Mouse (Mus musculus) midbrain, embryonic 14.5 days (tissue): ENCODE results near the gene Lrp5. TPM values are rescaled to one million over a fixed set of nuclear protein-coding genes. Genes with fewer than 3 reads are reported as not detected.
"Not testable (repeated sequence)": the region's sequence is repeated elsewhere in the genome, so short reads cannot be mapped to it uniquely, and the experiment has no call there.

Experiments
- ATAC-seq: fragments of 200-750 bp; cut with Nextera tagmentation; 2 replicates; pipeline ENCODE4 v1.8.0; 2017; ENCODE audit warnings: moderate number of reproducible peaks, moderate library complexity; ENCODE audit not compliant: low FRiP score, low TSS enrichment
- DNase-seq: peaks from one replicate; pipeline ENCODE4 v3.0.0-alpha.2; 2015
- H3K27ac ChIP-seq: fragments of 300-500 bp; sonication (generic); replicated peaks from 2 replicates; pipeline ENCODE4 v1.5.1; 2014; ENCODE audit warnings: mild to moderate bottlenecking, low read depth, low read length, moderate library complexity
- H3K27me3 ChIP-seq: fragments of 300-500 bp; sonication (generic); 2 replicates; pipeline ENCODE4 v1.6.1; 2014; ENCODE audit warnings: low read length, control low read depth, mixed read lengths; ENCODE audit not compliant: control insufficient read depth, insufficient read depth
- H3K36me3 ChIP-seq: fragments of 300-500 bp; sonication (generic); 2 replicates; pipeline ENCODE4 v1.6.1; 2014; ENCODE audit warnings: low read length, control low read depth; ENCODE audit not compliant: control insufficient read depth, insufficient read depth
- H3K4me1 ChIP-seq: fragments of 300-500 bp; sonication (generic); 2 replicates; pipeline ENCODE4 v1.6.1; 2014; ENCODE audit warnings: mild to moderate bottlenecking, antibody characterized with exemption, low read length, control low read depth; ENCODE audit not compliant: control insufficient read depth, insufficient read depth
- H3K4me2 ChIP-seq: fragments of 300-500 bp; sonication (generic); 2 replicates; pipeline ENCODE4 v1.6.1; 2014; ENCODE audit warnings: mild to moderate bottlenecking, low read length, moderate library complexity
- H3K4me3 ChIP-seq: fragments of 300-500 bp; sonication (generic); replicated peaks from 2 replicates; pipeline ENCODE4 v1.5.1; 2014; ENCODE audit warnings: low read depth, low read length
- H3K9ac ChIP-seq: fragments of 300-500 bp; sonication (generic); replicated peaks from 2 replicates; pipeline ENCODE4 v1.6.1; 2014; ENCODE audit warnings: mild to moderate bottlenecking, low read length, moderate library complexity
- H3K9me3 ChIP-seq: fragments of 300-500 bp; sonication (generic); 2 replicates; pipeline ENCODE4 v1.6.1; 2016; ENCODE audit warnings: low read length, control low read depth, mixed read lengths; ENCODE audit not compliant: control insufficient read depth
- WGBS: fragments of 180-500 bp; shearing (Covaris S2); extraction: QIAGEN DNeasy Blood & Tissue Kit; methylation state at CpG from one replicate; pipeline ENCODE4 v1.1.7; 2014; 5-methylcytosine and 5-hydroxymethylcytosine counted together
- polyA plus RNA-seq: library from polyadenylated mRNA; unstranded; fragments of >200 nt; fragmentation: Nextera tagmentation; extraction: Ambion mirVana; gene quantifications from 2 replicates; pipeline ENCODE4 v1.2.1, GENCODE M21; 2014

The Lrp5 gene
- polyA plus RNA-seq, 1 experiment from 2014 or later: 1.3 TPM

DNA sequence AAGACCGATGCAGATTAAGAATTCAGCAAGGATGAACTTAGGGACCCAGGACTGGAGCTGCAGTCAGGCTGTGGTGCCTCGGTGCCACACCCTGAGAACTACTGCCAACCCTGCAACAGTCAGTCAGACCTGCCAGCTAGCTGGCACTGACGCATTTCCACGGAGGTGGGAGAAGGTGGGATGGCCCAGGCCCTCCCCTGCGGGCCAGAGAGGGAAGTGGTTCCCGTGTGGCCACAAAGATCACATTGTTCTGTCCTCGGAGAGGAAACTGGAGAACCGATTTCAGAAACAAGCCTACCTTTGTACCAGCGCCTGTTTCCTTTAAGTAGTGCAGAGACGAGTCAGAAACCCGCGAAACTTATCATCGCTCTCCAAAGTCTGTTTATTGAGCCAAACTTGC lies 17.3 kb downstream of the Lrp5 start:
- Histone ChIP-seq H3K27me3 (no peaks in the 10 kb centered on the region), H3K4me3 (no peak overlapping the region), H3K9ac (no peak overlapping the region), H3K27ac (no peak overlapping the region), H3K9me3 (no peaks in the 10 kb centered on the region), H3K4me1 (no peaks in the 10 kb centered on the region), H3K4me2 (no peak overlapping the region), H3K36me3 (no peaks in the 10 kb centered on the region)
- DNase-seq (no peak), ATAC-seq (no peak)
- WGBS: 71% methylated on average over 13 of the region's 13 CpGs

- H3K27ac ChIP-seq: no peak overlapping the region
- H3K9ac ChIP-seq: no peak overlapping the region
- WGBS: 87% methylated on average over 10 of the region's 10 CpGs
- H3K4me2 ChIP-seq: no peak overlapping the region
- no peaks in the 10 kb centered on the region for H3K9me3 ChIP-seq
- no peaks in the 10 kb centered on the region for H3K27me3 ChIP-seq
- H3K4me3 ChIP-seq: no peak overlapping the region
- H3K4me1 ChIP-seq: no peaks in the 10 kb centered on the region
- DNase-seq: no peak
- H3K36me3 ChIP-seq: no peaks in the 10 kb centered on the region
- no peak for ATAC-seq
Observed at GRCm38 (mm10) chr19:3668551-3668950, 17.8 kb downstream of the Lrp5 start.

GRCm38 (mm10) chr19:3667979-3668378 lies 18.4 kb downstream of the Lrp5 start:
- ATAC-seq: no peak
- 82% methylated on average over 11 of the region's 11 CpGs for WGBS

DNA sequence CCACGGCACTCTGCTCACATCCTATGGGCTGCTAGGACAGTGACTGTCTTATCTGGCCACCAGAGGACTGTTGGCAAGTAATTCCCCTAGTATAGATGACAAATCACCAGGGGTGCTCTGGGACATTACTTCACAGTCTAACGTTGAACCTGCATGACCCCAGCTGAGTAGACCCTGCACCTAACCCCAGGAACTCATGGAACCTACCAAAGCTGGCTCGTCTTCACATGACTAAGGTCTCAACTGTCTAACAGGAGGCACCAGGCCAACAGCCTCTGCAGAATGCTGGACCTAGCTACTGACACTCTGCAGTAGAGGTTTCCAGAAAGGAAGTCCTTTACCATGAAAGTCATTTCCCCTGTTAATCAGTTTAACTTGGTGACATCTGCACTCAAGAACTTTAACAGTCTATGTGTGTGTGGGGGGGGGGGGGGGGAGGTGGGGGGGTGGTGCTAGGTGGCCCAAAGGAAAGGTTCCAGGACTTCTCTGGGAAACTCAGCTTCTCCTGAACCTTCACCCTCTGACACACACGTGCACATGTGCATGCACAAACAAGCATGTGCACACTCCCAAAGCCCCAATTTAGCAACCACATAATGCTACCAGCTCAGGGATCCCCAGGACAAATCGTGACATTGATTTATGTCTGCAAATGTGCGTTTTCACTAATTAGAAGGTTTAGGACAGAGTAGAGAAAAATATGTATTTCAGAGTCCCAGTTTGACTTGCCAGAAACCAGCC lies 19.0 kb downstream of the Lrp5 start:
- H3K9me3 ChIP-seq: no peaks in the 10 kb centered on the region
- no peak overlapping the region for H3K9ac ChIP-seq
- no peaks in the 10 kb centered on the region for H3K27me3 ChIP-seq
- H3K4me1 ChIP-seq: no peaks in the 10 kb centered on the region
- 90% methylated on average over 6 of the region's 6 CpGs for WGBS
- no peak overlapping the region for H3K4me2 ChIP-seq
- no peak overlapping the region for H3K27ac ChIP-seq
- ATAC-seq: no peak
- H3K4me3 ChIP-seq: no peak overlapping the region
- no peak for DNase-seq
- no peaks in the 10 kb centered on the region for H3K36me3 ChIP-seq

More at GRCm38 (mm10) chr19:3667979-3668378, 18.4 kb downstream of the Lrp5 start:
- Histone ChIP-seq H3K27me3 (no peaks in the 10 kb centered on the region), H3K36me3 (no peaks in the 10 kb centered on the region), H3K27ac (no peak overlapping the region), H3K9me3 (no peaks in the 10 kb centered on the region), H3K4me1 (no peaks in the 10 kb centered on the region), H3K4me3 (no peak overlapping the region), H3K4me2 (no peak overlapping the region), H3K9ac (no peak overlapping the region)
- DNase-seq: no peak

DNA sequence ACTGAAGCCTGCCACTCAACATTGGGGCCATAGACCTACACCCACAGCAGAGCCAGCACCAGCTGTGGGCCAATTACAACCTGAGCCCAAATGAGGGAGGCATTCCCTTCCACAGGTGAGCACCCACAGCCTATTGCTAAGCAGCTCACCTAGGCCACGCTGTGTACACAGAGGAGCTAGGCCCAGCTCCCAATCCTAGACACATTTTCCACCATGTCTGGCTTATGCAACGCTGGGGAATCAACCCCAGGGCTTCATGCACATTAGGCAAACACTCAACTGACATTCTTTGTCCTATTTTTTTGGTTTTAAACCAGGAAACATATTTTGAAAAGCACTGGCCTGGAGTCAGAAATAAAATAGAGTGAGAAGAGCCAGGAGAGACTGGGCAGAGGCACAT lies 19.7 kb downstream of the Lrp5 start:
- Histone ChIP-seq H3K27me3 (no peaks in the 10 kb centered on the region), H3K4me1 (no peaks in the 10 kb centered on the region), H3K36me3 (no peaks in the 10 kb centered on the region), H3K9me3 (no peaks in the 10 kb centered on the region), H3K4me2 (no peak overlapping the region), H3K9ac (no peak overlapping the region), H3K4me3 (no peak overlapping the region), H3K27ac (no peak overlapping the region)
- ATAC-seq (no peak), DNase-seq (no peak)
- 93% methylated on average over 2 of the region's 2 CpGs for WGBS

- Histone ChIP-seq H3K27ac (no peak overlapping the region), H3K9me3 (no peaks in the 10 kb centered on the region), H3K4me1 (no peaks in the 10 kb centered on the region), H3K9ac (no peak overlapping the region), H3K4me3 (no peak overlapping the region), H3K27me3 (no peaks in the 10 kb centered on the region), H3K4me2 (no peak overlapping the region), H3K36me3 (no peaks in the 10 kb centered on the region)
- no peak for ATAC-seq
- WGBS: 77% methylated on average over 5 of the region's 5 CpGs
- DNase-seq: no peak
Observed at GRCm38 (mm10) chr19:3665510-3665909, 20.9 kb downstream of the Lrp5 start.

DNA sequence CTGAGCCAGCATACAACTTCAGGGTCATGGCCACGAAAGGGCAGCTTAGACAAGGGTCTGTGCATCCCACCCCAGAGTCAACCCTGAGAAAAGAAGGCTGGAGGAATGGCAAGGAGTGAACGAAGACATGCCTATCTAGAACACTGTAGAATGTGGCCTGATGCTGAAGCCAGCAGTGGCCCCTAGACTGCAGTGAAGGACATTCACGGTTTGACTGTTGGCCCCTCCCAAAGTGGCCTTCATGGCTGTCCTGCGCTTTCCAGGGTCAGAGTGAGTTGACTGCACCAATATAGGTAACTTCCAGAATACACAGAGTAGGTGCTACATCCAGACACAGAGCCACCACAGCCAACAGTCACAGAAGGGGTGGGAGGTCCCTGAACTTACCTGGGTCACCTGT lies 28.4 kb downstream of the Lrp5 start:
- Histone ChIP-seq H3K4me1 (no peaks in the 10 kb centered on the region), H3K36me3 (0 out of 2 replicates have a peak, but pooled peaks cover 3% of the 10 kb centered on the region), H3K4me2 (no peak overlapping the region), H3K9ac (no peak overlapping the region), H3K9me3 (no peaks in the 10 kb centered on the region), H3K27ac (no peak overlapping the region), H3K27me3 (no peaks in the 10 kb centered on the region), H3K4me3 (no peak overlapping the region)
- ATAC-seq (no peak), DNase-seq (no peak)
- 95% methylated on average over 4 of the region's 4 CpGs for WGBS

GRCm38 (mm10) chr19:3657065-3657464 lies 29.3 kb downstream of the Lrp5 start:
- not testable (repeated sequence) for H3K27ac ChIP-seq, H3K4me1 ChIP-seq, H3K4me2 ChIP-seq, H3K9ac ChIP-seq, H3K4me3 ChIP-seq, H3K9me3 ChIP-seq, H3K36me3 ChIP-seq, H3K27me3 ChIP-seq, ATAC-seq, DNase-seq
- WGBS: 96% methylated on average over 4 of the region's 4 CpGs

DNA sequence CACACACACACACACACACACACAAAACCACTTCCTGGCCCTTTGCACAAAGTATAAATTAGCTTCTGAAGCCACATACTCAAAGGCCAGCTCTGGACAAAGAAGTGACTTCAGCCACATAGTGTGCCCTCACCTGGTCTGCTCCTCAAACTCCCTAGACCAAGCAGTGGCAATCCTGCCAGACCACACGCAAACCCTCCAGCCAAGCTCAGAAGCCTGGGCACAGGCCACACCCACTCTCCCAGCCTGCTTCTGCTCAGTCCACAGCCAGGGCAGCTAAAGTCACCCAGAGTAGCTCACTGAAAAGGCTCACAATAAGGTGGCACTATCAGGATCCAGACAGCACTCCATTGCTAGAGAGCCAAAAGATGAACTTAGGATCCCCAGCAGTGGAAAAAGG lies 30.2 kb downstream of the Lrp5 start:
- no peak overlapping the region for H3K27ac ChIP-seq
- ATAC-seq (no peak), DNase-seq (no peak)
- no peak overlapping the region for H3K4me2 ChIP-seq
- 0 out of 2 replicates have a peak, but pooled peaks cover 3% of the 10 kb centered on the region for H3K36me3 ChIP-seq
- no peak overlapping the region for H3K4me3 ChIP-seq
- 70% methylated on average over 1 of the region's 1 CpGs for WGBS
- H3K9ac ChIP-seq: no peak overlapping the region
- no peaks in the 10 kb centered on the region for H3K9me3 ChIP-seq
- H3K4me1 ChIP-seq: no peaks in the 10 kb centered on the region
- no peaks in the 10 kb centered on the region for H3K27me3 ChIP-seq
